Mouse (Mus musculus) stomach, postnatal 0 days (tissue): Measurements from ENCODE around the gene Pias1.

ENCODE experiments used
- CTCF ChIP-seq: IDR thresholded peaks from 2 replicates; pipeline ENCODE4 v1.5.1; 2016; ENCODE audit warnings: antibody characterized with exemption, low read depth, mild to moderate bottlenecking, moderate library complexity
- EP300 ChIP-seq: optimal IDR thresholded peaks from 2 replicates; pipeline ENCODE3; 2016; ENCODE audit warnings: antibody characterized with exemption

DNA sequence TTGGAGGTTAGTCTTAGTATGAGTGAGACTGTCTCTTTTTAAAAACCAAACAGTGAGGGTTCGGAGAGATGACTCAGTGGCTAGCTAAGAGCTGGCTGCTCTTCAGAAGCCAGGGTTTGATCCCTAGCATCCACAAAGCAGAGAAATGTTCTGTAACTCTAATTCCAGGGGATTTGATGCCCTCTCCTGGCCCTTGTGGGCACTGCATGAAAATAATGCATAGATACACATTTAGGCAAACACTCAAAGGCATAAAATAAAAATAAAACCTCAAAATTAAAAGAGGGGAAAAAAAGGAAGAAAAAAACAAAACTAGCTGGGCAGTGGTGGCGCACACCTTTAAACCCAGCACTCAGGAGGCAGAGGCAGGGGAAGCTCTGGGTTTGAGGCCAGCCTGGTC is 13.3 kb downstream of the Pias1 start:
- peak; percentile 65 for TF ChIP-seq CTCF
- no peak for TF ChIP-seq EP300
